Mouse (Mus musculus) heart, embryonic 15.5 days (tissue): ENCODE measurements around the gene Mcl1. TPM values are rescaled to one million over a fixed set of nuclear protein-coding genes. Genes with fewer than 3 reads are reported as not detected.

Source experiments
- ATAC-seq: fragments of 200-750 bp; cut with Nextera tagmentation; replicated peaks from 2 replicates; pipeline ENCODE4 v1.8.0; 2017; ENCODE audit warnings: low read depth, moderate TSS enrichment; ENCODE audit not compliant: insufficient number of reproducible peaks, insufficient read depth, low FRiP score
- H3K27ac ChIP-seq: fragments of 300-500 bp; sonication (generic); 2 replicates; pipeline ENCODE4 v1.5.1; 2015; ENCODE audit warnings: mild to moderate bottlenecking, inconsistent platforms
- H3K27me3 ChIP-seq: fragments of 300-500 bp; sonication (generic); 2 replicates; pipeline ENCODE4 v1.6.1; 2015; ENCODE audit warnings: inconsistent platforms
- H3K36me3 ChIP-seq: fragments of 300-500 bp; sonication (generic); 2 replicates; pipeline ENCODE4 v1.6.1; 2015; ENCODE audit warnings: mild to moderate bottlenecking, inconsistent platforms
- H3K4me1 ChIP-seq: fragments of 300-500 bp; sonication (generic); replicated peaks from 2 replicates; pipeline ENCODE4 v1.6.1; 2015; ENCODE audit warnings: inconsistent platforms
- H3K4me2 ChIP-seq: fragments of 300-500 bp; sonication (generic); 2 replicates; pipeline ENCODE4 v1.6.1; 2015; ENCODE audit warnings: inconsistent platforms, mild to moderate bottlenecking, moderate library complexity
- H3K4me3 ChIP-seq: fragments of 300-500 bp; sonication (generic); 2 replicates; pipeline ENCODE4 v1.5.1; 2015; ENCODE audit warnings: mild to moderate bottlenecking, inconsistent platforms
- H3K9ac ChIP-seq: fragments of 300-500 bp; sonication (generic); 2 replicates; pipeline ENCODE4 v1.6.1; 2015; ENCODE audit warnings: mild to moderate bottlenecking, inconsistent platforms
- H3K9me3 ChIP-seq: fragments of 300-500 bp; sonication (generic); replicated peaks from 2 replicates; pipeline ENCODE4 v1.6.1; 2016; ENCODE audit warnings: inconsistent platforms
- WGBS: fragments of 180-500 bp; shearing (Covaris S2); methylation state at CpG from one replicate; pipeline ENCODE4 v1.1.7; 2015; ENCODE audit warnings: mixed read lengths; 5-methylcytosine and 5-hydroxymethylcytosine counted together
- polyA plus RNA-seq: library from polyadenylated mRNA; unstranded; fragments of >200 nt; fragmentation: Nextera tagmentation; extraction: Ambion mirVana; gene quantifications from 2 replicates; pipeline ENCODE4 v1.2.1, GENCODE M21; 2015

Gene Mcl1
- polyA plus RNA-seq, 1 experiment from 2014 or later: 38.4 TPM

DNA sequence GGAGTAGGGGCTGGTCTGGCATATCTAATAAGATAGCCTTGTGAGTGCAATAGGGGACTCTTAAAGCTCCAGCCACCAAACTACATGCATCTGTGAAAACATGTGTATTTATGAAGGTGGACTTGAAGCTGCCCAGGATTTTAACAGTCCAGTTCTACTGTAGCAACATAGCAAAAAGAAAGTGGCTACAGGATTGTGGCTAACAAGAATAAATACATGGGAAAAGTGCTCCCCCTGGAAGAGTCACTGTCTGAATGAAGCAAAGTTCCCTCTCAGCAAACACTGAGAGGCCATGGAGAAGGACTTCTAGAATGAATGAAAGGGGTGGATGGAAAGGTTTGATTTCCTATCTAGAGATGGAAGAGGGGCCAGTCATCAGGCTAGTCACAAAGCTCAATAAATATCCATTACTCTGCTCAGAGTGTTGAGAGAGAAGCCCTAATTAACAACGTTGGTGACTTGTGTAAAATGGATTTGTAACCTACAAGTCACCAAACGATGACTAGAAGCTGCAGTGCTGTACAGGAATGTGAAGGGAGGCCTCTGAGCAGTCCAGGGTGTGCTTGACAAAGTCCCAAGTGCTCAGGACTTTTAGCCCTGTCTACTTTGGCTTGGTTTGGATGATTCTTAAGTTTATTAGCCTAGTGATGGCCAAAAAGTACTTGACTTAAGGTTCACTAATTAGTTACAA lies 2.3 kb downstream of the Mcl1 start:
- H3K9me3 ChIP-seq: no peaks in the 10 kb centered on the region
- H3K9ac ChIP-seq: peak overlapping the region; percentile 98
- peak overlapping the region; percentile 98 for H3K27ac ChIP-seq
- peaks cover 61% of the 10 kb centered on the region for H3K4me1 ChIP-seq
- 11% methylated on average over 2 of the region's 2 CpGs for WGBS
- H3K4me2 ChIP-seq: peak overlapping the region; percentile 73
- peak overlapping the region; percentile 69 for H3K4me3 ChIP-seq
- peaks cover 27% of the 10 kb centered on the region for H3K36me3 ChIP-seq
- no peaks in the 10 kb centered on the region for H3K27me3 ChIP-seq
- ATAC-seq: no peak

DNA sequence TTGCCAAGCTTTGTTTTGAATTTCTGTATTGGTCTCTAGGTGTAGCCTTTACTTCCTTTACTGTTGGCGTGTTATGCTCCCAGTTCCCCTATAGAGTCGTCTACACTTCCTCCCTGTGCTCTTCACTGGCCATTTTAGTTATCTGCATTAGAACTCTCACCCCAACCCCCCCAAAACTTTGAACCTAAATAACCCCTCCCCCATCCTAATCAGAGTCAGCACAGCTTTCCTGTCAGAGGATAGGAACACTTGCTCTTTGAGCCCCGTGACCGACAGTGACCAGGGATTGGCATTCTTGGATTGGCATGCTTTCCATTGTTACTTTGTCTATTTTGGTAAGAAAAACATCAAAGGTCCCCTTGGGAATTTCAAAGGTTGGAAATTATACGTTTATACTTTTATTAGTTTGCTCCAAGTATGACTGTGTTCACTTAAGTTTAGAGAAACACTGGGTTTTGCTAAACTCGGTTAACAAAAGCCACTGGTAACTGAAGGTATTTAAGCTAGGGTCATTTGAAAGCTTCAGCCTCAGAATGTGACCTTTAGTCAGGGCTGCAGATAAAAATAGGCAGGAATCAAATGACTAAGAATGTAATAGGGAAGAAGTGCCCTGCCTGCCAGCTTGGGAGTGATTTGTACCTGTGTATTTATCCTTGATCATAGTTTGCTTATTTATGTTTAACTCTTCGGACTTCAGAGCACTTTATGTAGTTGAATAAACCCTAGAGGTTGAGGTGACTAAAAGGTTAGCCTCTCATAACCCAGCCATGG lies 3.5 kb downstream of the Mcl1 start:
- peak overlapping the region; percentile 32; the same call in 1 of the 2 replicates for H3K9ac ChIP-seq

DNA sequence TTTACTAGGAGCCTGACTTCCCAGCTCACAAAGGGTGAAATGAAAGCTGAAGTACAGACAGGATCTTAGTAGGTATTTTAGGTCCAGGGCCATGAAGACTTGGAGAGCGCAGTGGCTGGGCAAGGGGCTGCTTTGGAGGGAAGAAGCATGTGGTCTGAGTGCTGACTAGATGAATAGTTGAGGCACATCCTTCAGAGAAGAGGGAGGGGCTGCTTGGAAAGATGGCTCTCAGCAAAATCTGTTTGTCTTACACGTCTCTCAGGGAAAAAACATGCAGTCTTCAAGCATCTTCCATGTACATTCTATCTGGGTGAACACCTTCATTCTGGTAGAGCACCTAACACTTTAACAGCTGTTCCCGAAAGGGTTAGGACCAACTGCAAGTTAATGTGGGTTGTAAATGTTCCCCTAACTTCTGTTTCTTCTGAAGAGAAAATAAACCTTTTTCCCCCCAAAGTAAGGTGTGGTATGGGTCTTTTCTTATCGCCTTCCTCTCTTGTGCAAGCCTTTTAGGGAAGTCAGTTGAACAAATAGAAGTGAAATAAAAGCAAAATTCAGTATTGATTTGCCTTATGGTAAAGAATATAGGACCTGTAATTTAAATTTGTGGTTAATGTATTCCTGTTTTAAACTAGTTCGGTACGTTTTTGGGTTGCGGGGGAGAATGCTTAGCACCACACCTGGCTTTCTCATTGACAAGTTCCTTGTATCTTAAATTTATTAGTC lies 4.3 kb downstream of the Mcl1 start:
- no peak for ATAC-seq
- Histone ChIP-seq H3K9me3 (no peaks in the 10 kb centered on the region), H3K27ac (peak overlapping the region; percentile 98), H3K36me3 (peaks cover 27% of the 10 kb centered on the region), H3K9ac (no peak overlapping the region), H3K4me2 (peak overlapping the region; percentile 73), H3K27me3 (no peaks in the 10 kb centered on the region), H3K4me1 (peaks cover 77% of the 10 kb centered on the region), H3K4me3 (peak overlapping the region; percentile 19)
- 61% methylated on average over 7 of the region's 7 CpGs for WGBS

More for the DNA sequence above, 3.5 kb downstream of the Mcl1 start:
- Histone ChIP-seq H3K9me3 (no peaks in the 10 kb centered on the region), H3K27ac (peak overlapping the region; percentile 98), H3K27me3 (no peaks in the 10 kb centered on the region), H3K4me1 (peaks cover 73% of the 10 kb centered on the region), H3K4me2 (peak overlapping the region; percentile 73), H3K4me3 (peak overlapping the region; percentile 19), H3K36me3 (peaks cover 27% of the 10 kb centered on the region)
- no peak for ATAC-seq
- WGBS: 15% methylated on average over 7 of the region's 7 CpGs

DNA sequence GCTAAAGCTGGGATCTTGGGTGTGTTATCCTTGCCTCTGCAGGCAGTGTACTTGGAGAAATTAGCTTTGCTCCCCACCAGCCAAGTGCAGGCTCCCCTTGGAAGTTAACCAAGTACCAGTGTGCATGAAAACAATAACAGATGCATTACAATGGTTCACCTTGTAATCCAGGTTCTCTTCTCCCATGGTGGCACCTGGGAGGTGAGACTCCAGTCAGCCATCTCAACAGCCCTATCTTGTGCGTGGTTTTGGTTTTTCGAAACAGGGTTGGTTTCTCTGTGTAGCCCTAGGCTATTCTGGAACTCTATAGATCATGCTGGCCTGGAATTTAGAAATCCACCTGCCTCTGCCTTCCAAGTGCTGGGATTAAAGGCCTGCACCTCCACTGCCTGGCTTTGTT lies 4.9 kb downstream of the Mcl1 start:
- Histone ChIP-seq H3K9ac (no peak overlapping the region), H3K27ac (peak overlapping the region; percentile 98), H3K4me2 (peak overlapping the region; percentile 26), H3K27me3 (no peaks in the 10 kb centered on the region), H3K4me1 (peaks cover 80% of the 10 kb centered on the region), H3K4me3 (no peak overlapping the region), H3K36me3 (peaks cover 27% of the 10 kb centered on the region), H3K9me3 (no peaks in the 10 kb centered on the region)
- WGBS: 86% methylated on average over 2 of the region's 2 CpGs
- ATAC-seq: no peak

DNA sequence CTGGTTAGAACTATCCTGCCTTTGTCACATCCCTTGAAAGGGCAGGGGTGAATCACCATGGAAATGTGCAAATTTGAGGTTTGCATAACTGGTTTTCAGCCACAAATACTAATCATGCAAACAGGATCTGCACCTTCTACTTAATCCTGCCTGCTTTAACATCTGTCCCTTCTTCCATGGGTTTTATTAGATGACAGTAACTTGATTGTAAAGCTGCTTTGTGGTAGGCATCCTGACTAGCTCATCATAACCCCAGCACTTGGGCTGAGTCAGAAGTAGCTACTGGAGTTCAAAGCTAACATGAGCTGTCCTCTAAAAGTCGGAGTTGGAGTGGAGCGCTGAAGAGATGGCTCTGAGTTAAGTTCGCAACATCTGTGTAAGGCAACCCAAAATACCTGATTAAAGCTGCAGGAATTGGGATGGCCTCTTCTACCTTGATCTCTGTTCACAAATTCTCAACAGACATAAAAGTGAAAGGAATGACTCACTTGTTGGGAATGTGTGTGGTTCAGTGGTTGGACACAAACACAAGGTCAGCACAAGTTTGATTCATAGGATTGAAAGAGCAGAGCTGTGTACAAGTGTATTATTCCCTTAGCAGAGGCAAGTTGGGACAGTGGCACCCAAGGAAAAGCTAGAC lies 5.5 kb downstream of the Mcl1 start:
- H3K9ac ChIP-seq: no peak overlapping the region; the same call in 1 of the 2 replicates
- WGBS: 71% methylated on average over 3 of the region's 3 CpGs
- no peak overlapping the region for H3K4me3 ChIP-seq
- no peaks in the 10 kb centered on the region for H3K27me3 ChIP-seq
- no peak for ATAC-seq
- H3K4me2 ChIP-seq: peak overlapping the region; percentile 26
- peak overlapping the region; percentile 98 for H3K27ac ChIP-seq
- H3K4me1 ChIP-seq: peaks cover 84% of the 10 kb centered on the region
- H3K9me3 ChIP-seq: no peaks in the 10 kb centered on the region
- peaks cover 27% of the 10 kb centered on the region for H3K36me3 ChIP-seq

DNA sequence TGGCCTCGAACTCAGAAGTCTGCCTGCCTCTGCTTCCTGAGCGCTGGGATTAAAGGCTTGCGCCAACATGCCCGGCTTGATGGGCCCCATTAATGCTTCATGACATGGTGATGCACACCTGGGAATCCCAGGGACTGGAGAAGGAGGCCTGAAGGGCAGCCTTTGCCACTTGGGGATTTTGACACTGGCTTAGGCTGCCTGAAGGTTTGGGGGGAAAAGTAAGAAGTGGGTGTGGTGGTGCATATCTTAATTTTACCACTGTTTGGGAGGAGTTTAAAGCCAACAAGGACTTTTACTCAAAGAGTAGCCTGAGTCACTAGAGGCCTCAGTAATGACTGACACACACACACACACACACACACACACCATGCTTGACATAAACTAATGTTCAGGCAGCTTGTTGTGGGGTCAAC lies 6.4 kb downstream of the Mcl1 start:
- H3K4me1 ChIP-seq: peaks cover 87% of the 10 kb centered on the region
- no peak for ATAC-seq

DNA sequence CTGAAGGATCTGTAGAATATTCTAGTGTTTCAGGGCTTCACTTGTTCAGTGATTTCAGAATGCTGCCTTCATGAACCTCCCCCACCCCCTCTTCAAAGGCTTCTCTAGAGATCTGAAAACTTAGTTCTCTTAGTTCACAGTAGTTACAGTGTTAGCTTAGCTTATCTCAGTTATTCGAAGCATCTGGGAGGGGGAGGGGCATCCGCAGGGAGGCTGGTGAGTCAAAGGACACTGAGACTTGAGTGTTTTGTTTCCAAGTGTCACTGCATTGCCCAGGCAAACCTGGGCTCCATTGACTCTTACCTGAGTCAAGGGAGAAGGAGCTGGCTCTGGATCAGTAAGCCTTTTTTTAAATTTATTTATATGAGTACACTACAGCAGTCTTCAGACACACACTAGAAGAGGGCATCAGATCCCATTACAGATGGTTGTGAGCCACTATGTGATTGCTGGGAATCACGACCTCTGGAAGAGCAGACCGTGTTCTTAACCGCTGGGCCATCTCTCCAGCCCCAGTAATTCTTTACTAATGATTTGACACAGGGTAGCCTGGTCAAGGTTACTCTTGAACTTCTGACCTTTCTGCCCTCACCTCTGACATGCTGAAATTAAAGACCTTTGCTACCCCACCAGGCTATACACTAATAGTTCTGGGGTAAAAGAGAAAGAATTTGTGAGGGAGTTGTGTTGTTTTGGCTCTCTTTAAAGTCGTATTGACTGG lies 7.7 kb downstream of the Mcl1 start:
- WGBS: 13% methylated on average over 6 of the region's 6 CpGs
- ATAC-seq: peak; percentile 70; the same call in 1 of the 2 replicates
- H3K9me3 ChIP-seq: no peaks in the 10 kb centered on the region
- H3K27me3 ChIP-seq: no peaks in the 10 kb centered on the region
- peak overlapping the region; percentile 36 for H3K4me2 ChIP-seq
- H3K4me3 ChIP-seq: peak overlapping the region; percentile 2; the same call in 1 of the 2 replicates
- no peak overlapping the region for H3K9ac ChIP-seq
- peaks cover 79% of the 10 kb centered on the region for H3K4me1 ChIP-seq
- H3K36me3 ChIP-seq: peaks cover 19% of the 10 kb centered on the region
- peak overlapping the region; percentile 98 for H3K27ac ChIP-seq

More for the DNA sequence above, 6.4 kb downstream of the Mcl1 start:
- peak overlapping the region; percentile 98 for H3K27ac ChIP-seq
- WGBS: 87% methylated on average over 4 of the region's 4 CpGs
- no peaks in the 10 kb centered on the region for H3K9me3 ChIP-seq
- H3K9ac ChIP-seq: no peak overlapping the region
- no peak overlapping the region for H3K4me3 ChIP-seq
- peaks cover 27% of the 10 kb centered on the region for H3K36me3 ChIP-seq
- no peak overlapping the region for H3K4me2 ChIP-seq
- H3K27me3 ChIP-seq: no peaks in the 10 kb centered on the region

DNA sequence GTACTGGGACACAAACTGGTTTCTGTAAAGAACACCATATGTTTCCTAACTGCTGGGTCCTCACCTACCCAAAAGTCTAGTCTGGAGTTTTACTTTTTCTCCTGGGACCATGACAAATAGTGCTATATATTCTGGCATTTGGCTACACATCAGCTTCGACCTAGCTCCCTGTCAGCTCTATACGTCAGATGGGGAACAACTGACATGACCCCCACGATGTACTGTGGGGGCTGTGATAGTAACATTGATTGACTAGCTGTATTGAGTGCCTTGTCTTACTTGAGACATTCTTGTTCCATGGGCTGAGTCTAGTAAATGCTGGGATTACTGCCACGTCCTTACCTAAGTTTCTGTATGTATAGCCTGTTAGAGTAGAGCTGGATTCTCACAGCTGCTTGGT lies 8.9 kb downstream of the Mcl1 start:
- Histone ChIP-seq H3K36me3 (peaks cover 16% of the 10 kb centered on the region), H3K9ac (peak overlapping the region; percentile 8; the same call in 1 of the 2 replicates), H3K27ac (peak overlapping the region; percentile 98), H3K4me2 (peak overlapping the region; percentile 35), H3K27me3 (no peaks in the 10 kb centered on the region), H3K4me1 (peaks cover 81% of the 10 kb centered on the region), H3K9me3 (no peaks in the 10 kb centered on the region), H3K4me3 (no peak overlapping the region; the same call in 1 of the 2 replicates)
- 22% methylated on average over 4 of the region's 4 CpGs for WGBS
- no peak for ATAC-seq

DNA sequence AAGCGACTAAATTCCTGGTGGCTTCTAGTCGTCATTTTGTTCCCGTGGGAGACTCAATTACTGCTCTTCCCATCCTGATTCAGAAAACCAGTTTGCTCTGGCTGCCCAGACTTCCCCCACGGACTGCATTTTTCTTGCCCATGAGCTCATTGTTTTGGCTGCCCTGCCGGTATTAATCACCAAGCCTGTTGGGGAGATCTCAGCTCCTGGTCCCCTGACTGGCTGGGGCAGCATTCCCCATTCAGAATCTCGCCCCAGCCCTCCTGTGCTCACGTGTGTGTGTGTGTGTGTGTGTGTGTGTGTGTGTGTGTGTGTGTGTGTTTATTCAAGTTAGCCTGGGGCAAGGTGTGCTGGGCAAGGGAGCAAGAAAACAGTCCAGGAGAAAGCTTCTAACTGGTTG lies 9.4 kb downstream of the Mcl1 start:
- H3K27me3 ChIP-seq: no peaks in the 10 kb centered on the region
- peak overlapping the region; percentile 35 for H3K4me2 ChIP-seq
- 13% methylated on average over 7 of the region's 7 CpGs for WGBS
- peak overlapping the region; percentile 98 for H3K27ac ChIP-seq
- H3K4me1 ChIP-seq: peaks cover 81% of the 10 kb centered on the region
- no peak overlapping the region; the same call in 1 of the 2 replicates for H3K4me3 ChIP-seq
- no peaks in the 10 kb centered on the region for H3K9me3 ChIP-seq
- peak overlapping the region; percentile 8; the same call in 1 of the 2 replicates for H3K9ac ChIP-seq
- H3K36me3 ChIP-seq: peaks cover 15% of the 10 kb centered on the region
- peak; percentile 47 for ATAC-seq

DNA sequence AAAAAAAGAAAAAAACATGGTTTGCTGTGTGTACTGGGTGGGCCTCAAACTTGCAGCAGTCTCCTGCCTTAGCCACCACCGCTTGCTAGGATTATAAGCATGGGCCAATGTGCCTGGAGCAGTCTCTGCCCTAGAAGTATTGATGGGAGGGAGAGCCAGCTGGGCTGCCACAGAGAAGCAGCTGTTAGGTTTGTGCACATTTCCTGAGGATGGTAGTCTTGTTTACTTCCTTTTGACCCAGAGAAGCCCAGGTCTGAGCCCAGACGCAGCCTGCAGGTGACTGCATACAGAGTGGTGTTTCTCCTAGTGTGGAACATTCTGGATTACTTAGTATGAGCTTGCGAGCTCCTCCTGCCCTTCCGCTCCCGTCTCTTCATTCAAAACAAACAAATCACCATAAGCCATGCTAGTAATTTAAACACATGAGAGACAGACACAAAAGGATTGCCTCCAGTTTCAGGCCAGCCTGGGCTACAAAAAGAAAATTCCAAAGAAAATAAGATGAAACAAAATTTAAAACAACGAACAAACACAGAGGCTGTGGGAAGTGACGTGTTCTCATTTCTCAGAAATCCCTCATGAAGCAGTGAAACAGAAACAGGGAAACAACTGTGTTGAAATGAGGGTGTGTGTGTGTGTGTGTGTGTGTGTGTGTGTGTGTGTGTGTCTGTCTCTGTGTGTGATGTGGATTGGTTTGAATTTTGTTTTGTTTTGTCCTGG lies 10.2 kb downstream of the Mcl1 start:
- ATAC-seq: no peak
- Histone ChIP-seq H3K27ac (peak overlapping the region; percentile 98), H3K4me3 (no peak overlapping the region), H3K4me1 (peaks cover 81% of the 10 kb centered on the region), H3K36me3 (peaks cover 9% of the 10 kb centered on the region), H3K27me3 (no peaks in the 10 kb centered on the region), H3K9me3 (no peaks in the 10 kb centered on the region), H3K9ac (no peak overlapping the region), H3K4me2 (peak overlapping the region; percentile 35)
- 72% methylated on average over 7 of the region's 7 CpGs for WGBS
